15 mouse cellular contexts compared by ENCODE assay signal in genomic region chr1:192896076-192896475, GRCm38 (mm10). TPM values are rescaled to one million over a fixed set of nuclear protein-coding genes. Genes with fewer than 3 reads are reported as not detected.
"Had no signal": no experiment of that assay in that cellular context is flagged by ENCODE, and none has a peak within 500 bp of the region (broad histone marks: within the 10 kb centered on the region; RNA-seq: fewer than 3 reads in every experiment).

No protein-coding gene starts in this region.

- H3K27ac ChIP-seq: kidney, embryonic 15.5 days; liver, embryonic 12.5 days; lung, embryonic 15.5 days; midbrain, embryonic 10.5 days; midbrain, embryonic 15.5 days; neural tube, embryonic 12.5 days had no signal

- H3K27me3 ChIP-seq: kidney, embryonic 15.5 days; liver, embryonic 12.5 days; lung, embryonic 15.5 days; midbrain, embryonic 15.5 days; neural tube, embryonic 12.5 days had no signal

- DNase-seq: kidney, adult 2 months; kidney, postnatal 14 days; left cerebral cortex, postnatal 4 days; liver, postnatal 0 days; right cerebral cortex, postnatal 4 days; spleen, adult 18-20 months; thymus, postnatal 36 days had no signal

- H3K4me2 ChIP-seq: kidney, embryonic 15.5 days; liver, embryonic 12.5 days; lung, embryonic 15.5 days; midbrain, embryonic 15.5 days; neural tube, embryonic 12.5 days had no signal

- H3K36me3 ChIP-seq: kidney, embryonic 15.5 days; lung, embryonic 15.5 days; neural tube, embryonic 12.5 days had no signal

- H3K4me1 ChIP-seq: liver, embryonic 12.5 days; midbrain, embryonic 15.5 days; neural tube, embryonic 12.5 days had no signal

- ATAC-seq: liver, embryonic 12.5 days; liver, postnatal 0 days; midbrain, embryonic 15.5 days had no signal

- H3K9me3 ChIP-seq: kidney, embryonic 15.5 days; liver, embryonic 12.5 days; lung, embryonic 15.5 days; midbrain, embryonic 10.5 days; midbrain, embryonic 15.5 days; neural tube, embryonic 12.5 days had no signal

- H3K4me3 ChIP-seq: kidney, embryonic 15.5 days; liver, embryonic 12.5 days; lung, embryonic 15.5 days; midbrain, embryonic 10.5 days; midbrain, embryonic 15.5 days; neural tube, embryonic 12.5 days had no signal

- H3K9ac ChIP-seq: kidney, embryonic 15.5 days; liver, embryonic 12.5 days; liver, postnatal 0 days; lung, embryonic 15.5 days; midbrain, embryonic 15.5 days; neural tube, embryonic 12.5 days had no signal

RNA-seq across cellular contexts. Expression of gene Sertad4, which starts 40.5 kb away (rescaled TPM):
- total RNA-seq: monocyte, adult 5-6 weeks; neutrophil, adult 5-6 weeks had no signal
